Mouse (Mus musculus) adrenal gland, adult 2 months (tissue): ENCODE measurements around the gene Gm44503. TPM values are rescaled to one million over a fixed set of nuclear protein-coding genes. Genes with fewer than 3 reads are reported as not detected.

ENCODE experiments used
- DNase-seq: peaks from one replicate; pipeline ENCODE4 v3.0.0; 2021
- long read RNA-seq: library from polyadenylated mRNA; stranded (forward); transcript quantifications from one replicate; pipeline ENCODE4 v2.0.0, GENCODE M21; 2021
- polyA plus RNA-seq: library from polyadenylated mRNA; depleted of rRNA; stranded (reverse); fragments of >200 nt; gene quantifications from 2 replicates; pipeline ENCODE4 v1.2.3, GENCODE M21; 2012; rRNA removed
- total RNA-seq, 2 experiments: library from RNA; stranded (reverse); gene quantifications; 2 replicates each; pipeline ENCODE4 v1.2.3; 2021

The Gm44503 gene
- total RNA-seq = not detected
- polyA plus RNA-seq = 0.11 TPM in 1 of 2 replicates, not detected in the other
- long read RNA-seq, partial matches to known transcripts = 0 of 2 reads
- long read RNA-seq, other reads (novel, unspliced or antisense) = 2 of 2 reads

GRCm38 (mm10) chr9:72958521-72959450, at the start of gene Gm44503, which contains the start of gene Dyx1c1:
Gene Gm44503, plus strand, starts transcription at chr9:72958852.
Gene Dyx1c1, plus strand, starts transcription at chr9:72958785.
- DNase-seq = peak; percentile 85

GRCm38 (mm10) chr9:72911381-72911780, 47.3 kb upstream of the Gm44503 start:
- DNase-seq = no peak

DNA sequence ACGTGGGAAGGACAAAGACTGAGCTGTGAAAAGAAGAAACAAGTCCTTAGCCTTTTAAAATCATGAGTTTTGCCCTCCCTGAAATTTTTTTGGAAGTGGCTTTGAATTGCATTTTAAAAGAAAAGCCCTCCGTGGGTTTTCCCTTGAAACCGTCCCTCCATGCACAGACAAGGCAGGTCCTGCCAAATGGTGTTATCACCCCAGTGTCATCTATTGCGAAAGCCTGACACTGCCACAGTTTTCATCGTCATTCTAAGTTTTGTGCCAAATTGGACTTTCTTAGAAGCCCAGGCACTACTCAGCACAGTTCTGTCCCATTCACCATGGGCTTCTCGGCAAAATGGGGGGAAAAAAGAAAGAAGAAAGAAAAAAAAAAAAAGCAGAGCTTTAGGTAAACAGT, 45.1 kb upstream of the Gm44503 start:
- DNase-seq = peak; percentile 29

DNA sequence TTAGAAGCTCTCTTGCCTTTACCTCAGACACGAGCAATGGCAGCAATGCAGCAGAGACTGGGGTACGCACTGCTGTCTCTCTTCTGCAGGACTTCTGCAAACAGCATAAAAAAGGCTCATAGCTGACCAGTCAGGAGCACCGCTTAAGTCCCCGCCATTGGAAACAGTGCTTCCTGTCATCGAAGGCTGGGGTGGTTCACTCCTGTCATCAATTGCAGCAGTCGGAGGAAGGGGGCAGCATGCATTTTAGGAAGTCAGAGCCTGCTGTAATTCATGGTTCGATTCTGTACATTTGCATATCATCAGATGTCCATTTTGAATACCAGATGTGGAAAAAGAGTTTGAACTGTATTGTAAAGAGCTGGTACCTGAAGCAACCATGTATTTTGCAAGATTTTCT, 42.9 kb upstream of the Gm44503 start:
- DNase-seq = no peak

- DNase-seq = no peak
These were observed 35.6 kb upstream of the Gm44503 start for GRCm38 (mm10) chr9:72923068-72923467.

- peak; percentile 70 for DNase-seq
These were observed 33.4 kb upstream of the Gm44503 start, which contains the start of gene Pygo1 for GRCm38 (mm10) chr9:72925021-72925934. Gene Pygo1, plus strand, starts transcription at chr9:72925645.

GRCm38 (mm10) chr9:72925935-72926258, 32.8 kb upstream of the Gm44503 start:
- DNase-seq = no peak

DNA sequence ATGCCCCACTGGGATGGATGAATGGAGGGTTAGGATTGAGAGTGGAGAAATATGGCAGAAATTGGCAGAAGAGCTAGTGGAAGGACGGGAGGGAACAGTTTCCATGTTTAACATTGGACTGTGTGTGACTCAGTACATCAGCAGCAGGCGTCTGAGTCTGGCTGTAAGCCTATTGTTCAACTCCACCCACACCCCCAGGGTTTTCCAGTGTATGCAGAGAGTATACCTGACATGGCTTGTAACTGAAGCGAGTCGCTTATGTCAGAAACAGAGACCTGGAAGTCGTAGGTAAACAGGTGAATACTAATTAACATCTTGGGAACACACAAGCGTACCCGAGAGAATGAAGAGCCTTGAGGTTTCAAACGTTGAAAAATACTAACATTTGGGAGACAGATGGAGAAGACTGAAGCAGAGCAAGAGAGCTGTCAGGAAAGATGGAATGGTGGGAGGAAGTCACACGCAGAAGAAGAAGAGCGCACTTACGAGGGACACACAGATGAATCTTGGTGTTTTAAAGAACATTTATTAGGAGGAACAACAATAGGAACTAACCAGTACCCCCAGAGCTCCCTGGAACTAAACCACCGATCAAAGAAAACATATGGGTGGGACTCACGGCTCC, 27.4 kb upstream of the Gm44503 start:
- DNase-seq = no peak

- no peak for DNase-seq
These were observed 23.3 kb upstream of the Gm44503 start for GRCm38 (mm10) chr9:72935309-72935708.

- no peak for DNase-seq
These were observed 22.4 kb upstream of the Gm44503 start for GRCm38 (mm10) chr9:72936301-72936700.

DNA sequence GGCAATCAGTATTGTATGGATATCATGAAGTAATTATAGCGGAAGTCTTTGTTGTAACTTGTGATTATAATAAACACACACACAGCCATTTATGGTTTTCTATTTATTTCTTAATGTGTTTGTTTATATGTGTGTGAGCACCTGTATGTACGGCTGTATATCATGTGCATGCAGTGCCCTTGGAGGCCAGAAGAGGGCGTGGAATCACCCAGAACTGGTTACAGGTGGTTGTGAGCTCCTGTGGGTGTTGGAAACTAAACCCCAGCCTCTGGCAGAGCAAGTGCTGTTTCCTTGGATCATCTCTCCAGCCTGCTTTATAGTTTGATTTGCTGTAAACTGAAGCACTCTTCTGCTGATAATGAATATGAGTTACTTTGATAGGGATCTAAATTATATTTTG, 15.2 kb upstream of the Gm44503 start:
- no peak for DNase-seq

- DNase-seq = no peak
These were observed 14.4 kb upstream of the Gm44503 start for GRCm38 (mm10) chr9:72944286-72944685.

- no peak for DNase-seq
These were observed 11.6 kb upstream of the Gm44503 start for GRCm38 (mm10) chr9:72947010-72947409.

- no peak for DNase-seq
These were observed 9.1 kb upstream of the Gm44503 start for GRCm38 (mm10) chr9:72949572-72949971.

DNA sequence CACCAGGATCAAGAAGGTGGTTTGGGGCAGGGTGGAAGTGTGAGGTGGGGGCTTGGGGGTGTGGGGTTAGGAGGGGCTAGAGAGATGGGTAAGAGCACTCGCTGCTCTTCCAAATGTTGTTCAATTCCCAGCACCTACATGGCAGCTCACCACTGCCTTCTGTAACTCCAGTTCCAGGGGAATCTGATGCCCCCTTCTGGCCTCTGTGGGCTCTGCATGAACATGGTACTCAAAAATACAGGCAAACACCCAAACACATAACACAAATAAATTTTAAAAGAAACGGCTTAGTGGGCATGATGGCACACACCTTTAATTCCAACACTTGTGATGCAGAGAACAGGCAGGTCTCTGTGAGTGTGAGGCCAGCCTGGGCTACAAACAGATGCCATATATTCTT, 3.9 kb upstream of the Gm44503 start:
- peak; percentile 22 for DNase-seq

DNA sequence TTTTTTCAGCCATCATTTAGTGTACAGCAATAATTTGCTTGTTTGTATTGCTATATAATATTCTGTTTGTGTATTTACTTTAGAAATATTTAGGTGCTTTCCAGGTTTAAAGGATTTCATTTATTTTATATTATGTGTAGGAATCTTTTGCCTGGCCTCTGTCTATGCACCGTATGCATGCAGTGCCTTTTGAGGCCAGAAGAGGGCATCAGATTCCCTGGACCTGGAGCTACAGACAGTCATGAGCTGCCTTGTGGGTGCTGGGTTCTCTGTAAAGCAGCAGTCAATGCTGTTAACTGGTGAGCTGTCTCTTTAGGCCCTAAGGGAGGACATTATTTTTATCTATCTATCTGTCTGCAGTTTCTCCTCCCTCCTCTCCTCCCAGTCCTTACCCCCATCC, 3.1 kb upstream of the Gm44503 start:
- peak; percentile 34 for DNase-seq

DNA sequence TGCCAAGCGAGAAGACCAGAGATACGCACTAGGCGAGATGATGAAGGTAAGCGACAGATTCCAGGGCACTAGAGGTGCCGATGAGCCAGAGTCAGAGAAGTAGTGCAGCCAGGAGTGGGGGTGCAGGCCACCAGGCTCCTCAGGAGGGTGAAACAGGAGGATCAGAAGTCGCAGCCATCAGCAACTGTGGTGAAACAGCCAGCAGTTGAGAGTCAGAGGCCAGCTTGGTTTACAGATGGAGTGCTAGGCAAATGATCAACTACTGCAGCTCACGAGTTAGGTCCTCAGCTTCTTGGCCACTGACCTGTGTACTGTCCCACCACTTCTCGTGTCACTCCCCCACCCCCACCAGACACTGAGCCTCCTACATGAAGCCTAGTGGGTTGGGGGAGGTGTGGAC, 2.7 kb downstream of the Gm44503 start:
- DNase-seq = no peak

DNA sequence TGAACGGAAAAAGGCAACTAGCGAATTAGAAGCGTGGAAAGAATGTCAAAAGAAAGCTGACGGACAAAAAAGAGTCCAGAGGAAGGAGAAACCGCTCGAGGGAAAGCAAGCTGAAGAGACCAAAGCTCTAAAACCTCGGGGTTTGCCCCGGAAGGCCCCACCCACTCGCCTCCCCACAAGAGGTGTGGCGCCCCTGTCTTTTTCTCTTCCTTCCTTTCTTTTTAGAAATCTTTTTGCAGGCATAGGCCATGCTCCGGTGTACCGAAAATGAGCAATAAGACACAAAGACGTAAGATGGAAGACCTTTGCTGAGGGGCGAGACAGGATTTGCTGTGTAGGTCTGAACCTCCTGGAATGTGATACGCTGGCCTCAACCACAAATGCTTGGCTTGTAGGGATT, 3.3 kb downstream of the Gm44503 start:
- no peak for DNase-seq

DNA sequence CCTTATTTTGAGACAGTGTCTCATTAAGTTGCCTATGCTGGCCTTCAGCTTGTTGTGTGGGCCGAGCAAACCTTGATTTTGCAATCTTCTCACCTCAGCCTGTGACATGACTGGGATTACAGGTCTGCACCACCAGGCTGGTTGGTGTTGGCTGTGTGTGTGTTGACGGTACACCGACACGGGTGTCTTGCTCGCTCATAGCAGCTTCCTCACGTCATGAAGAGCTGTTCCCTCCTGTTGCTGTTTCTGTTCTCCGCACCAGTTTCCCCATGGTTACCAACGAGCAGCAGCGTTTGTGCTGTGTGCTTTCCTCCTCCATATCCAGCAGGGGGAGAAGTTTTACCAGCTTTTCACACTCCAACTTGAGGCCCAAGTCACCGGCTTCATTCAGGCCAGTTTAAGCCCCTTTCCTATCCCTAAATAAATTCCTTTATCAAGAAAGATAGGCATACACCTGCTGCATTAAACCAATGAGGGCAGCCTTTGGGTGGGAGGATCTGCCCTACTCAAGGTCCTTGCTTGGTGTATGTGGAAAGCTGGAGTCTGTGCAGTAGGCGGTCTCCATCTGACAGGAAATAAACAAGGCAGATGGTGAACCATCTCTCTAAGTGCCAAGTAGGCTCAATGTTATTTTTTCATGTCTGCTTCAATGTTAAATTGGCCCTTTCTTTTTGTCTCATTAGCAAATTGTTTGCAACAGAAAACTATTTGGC, 9.9 kb downstream of the Gm44503 start:
- peak; percentile 67 for DNase-seq

GRCm38 (mm10) chr9:72969874-72970273, 11.2 kb downstream of the Gm44503 start:
- DNase-seq = no peak

- DNase-seq = no peak
These were observed 13.8 kb downstream of the Gm44503 start for GRCm38 (mm10) chr9:72972435-72972834.
